In the genomic region with DNA sequence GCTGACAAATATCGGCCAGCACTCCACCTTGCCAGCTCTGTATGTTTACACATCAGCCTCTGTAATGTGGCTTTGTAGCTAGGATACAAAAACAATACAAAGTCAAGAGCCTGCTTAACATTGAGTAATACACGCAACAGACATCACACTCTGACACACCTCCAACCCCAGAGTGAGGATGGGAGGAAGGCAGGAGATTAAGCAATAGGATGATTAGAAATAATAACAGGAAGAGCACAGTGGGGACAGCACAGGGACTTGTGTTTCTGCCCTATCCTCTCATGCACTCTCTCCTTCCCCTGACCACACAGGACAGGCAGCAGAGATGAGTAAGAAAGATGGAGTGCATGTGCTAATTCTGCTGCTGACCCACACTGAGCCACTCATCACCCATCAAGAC, we compare ENCODE assay signal across 18 mouse cellular contexts. TPM values are rescaled to one million over a fixed set of nuclear protein-coding genes. Genes with fewer than 3 reads are reported as not detected.
DNase-seq lines count a peak whose midpoint lies in the region; ATAC-seq lines count a peak whose summit lies in the region.
"Had no signal": no experiment of that assay in that cellular context is flagged by ENCODE, and none has a peak within 500 bp of the region (broad histone marks: within the 10 kb centered on the region; RNA-seq: fewer than 3 reads in every experiment).

No protein-coding gene starts in this region.

- no peaks in the 10 kb centered on the region for H3K4me1 ChIP-seq in midbrain, embryonic 11.5 days (ENCODE audit: control insufficient read depth, insufficient read depth, low read length)
- H3K4me1 ChIP-seq: embryonic facial prominence, embryonic 15.5 days; forebrain, embryonic 15.5 days; lung, embryonic 15.5 days; midbrain, embryonic 13.5 days had no signal

- H3K4me2 ChIP-seq in midbrain, embryonic 11.5 days = no peak overlapping the region
- H3K4me2 ChIP-seq: embryonic facial prominence, embryonic 15.5 days; forebrain, embryonic 15.5 days; lung, embryonic 15.5 days; midbrain, embryonic 13.5 days had no signal

- peak; percentile 71 for DNase-seq in lung, postnatal 36 days
- DNase-seq in lung, postnatal 14 days = no peak
- DNase-seq in spleen, adult 12 weeks (ENCODE audit: low spot score) = no peak
- DNase-seq in midbrain, embryonic 11.5 days (ENCODE audit: low spot score, missing footprints) = no peak
- DNase-seq: cerebellum, adult 11-12 months; gastrocnemius, adult 2 months; kidney, adult 9 months; kidney, postnatal 4 days; right cerebral cortex, postnatal 14 days had no signal

- 81% methylated on average over 2 of the region's 2 CpGs for WGBS in midbrain, embryonic 11.5 days

- H3K9me3 ChIP-seq in midbrain, embryonic 11.5 days (ENCODE audit: control insufficient read depth, low read length) = no peaks in the 10 kb centered on the region
- H3K9me3 ChIP-seq: embryonic facial prominence, embryonic 15.5 days; forebrain, embryonic 15.5 days; heart, embryonic 10.5 days; lung, embryonic 15.5 days; midbrain, embryonic 13.5 days had no signal

- H3K27me3 ChIP-seq in midbrain, embryonic 11.5 days (ENCODE audit: control insufficient read depth, insufficient read depth, low read length) = no peaks in the 10 kb centered on the region
- H3K27me3 ChIP-seq: embryonic facial prominence, embryonic 15.5 days; forebrain, embryonic 15.5 days; lung, embryonic 15.5 days; midbrain, embryonic 13.5 days had no signal

- H3K4me3 ChIP-seq in midbrain, embryonic 11.5 days (ENCODE audit: low read depth, low read length) = no peak overlapping the region
- H3K4me3 ChIP-seq: embryonic facial prominence, embryonic 15.5 days; forebrain, embryonic 15.5 days; gastrocnemius, adult 2 months; heart, embryonic 10.5 days; lung, embryonic 15.5 days; midbrain, embryonic 13.5 days had no signal

- H3K27ac ChIP-seq in midbrain, embryonic 11.5 days (ENCODE audit: low read depth, low read length) = no peak overlapping the region
- H3K27ac ChIP-seq: embryonic facial prominence, embryonic 15.5 days; forebrain, embryonic 15.5 days; gastrocnemius, adult 2 months; heart, embryonic 10.5 days; hindbrain, postnatal 0 days; lung, embryonic 15.5 days; midbrain, embryonic 13.5 days had no signal

- peak; percentile 87 for ATAC-seq in common myeloid progenitor, adult 5-6 weeks (replicated peaks; ENCODE audit: low read depth, poor library complexity, severe bottlenecking)
- ATAC-seq in megakaryocyte, adult 5-6 weeks (ENCODE audit: poor library complexity, severe bottlenecking) = peak; percentile 88
- ATAC-seq in midbrain, embryonic 11.5 days (ENCODE audit: low FRiP score) = no peak
- no peak for ATAC-seq in erythroid progenitor cell, adult 5-6 weeks (replicated peaks; ENCODE audit: low FRiP score, poor library complexity, severe bottlenecking)
- ATAC-seq: forebrain, embryonic 15.5 days; hindbrain, postnatal 0 days; midbrain, embryonic 13.5 days had no signal

- H3K36me3 ChIP-seq in midbrain, embryonic 11.5 days (ENCODE audit: control insufficient read depth, insufficient read depth, low read length) = no peaks in the 10 kb centered on the region; the same call in 1 of the 2 replicates

- no peak overlapping the region for H3K9ac ChIP-seq in midbrain, embryonic 11.5 days (ENCODE audit: low read length)
- H3K9ac ChIP-seq: embryonic facial prominence, embryonic 15.5 days; forebrain, embryonic 15.5 days; lung, embryonic 15.5 days; midbrain, embryonic 13.5 days had no signal

RNA-seq across cellular contexts. Expression of a gene that starts 28.8 kb away (rescaled TPM):
- total RNA-seq in common myeloid progenitor, adult 5-6 weeks (2017) = 29.1 and 30.3 TPM in 2 replicates
- 25.5 and 30.7 TPM in 2 replicates for total RNA-seq in megakaryocyte, adult 5-6 weeks (2015)
- 46.4 and 63.9 TPM in 2 replicates for total RNA-seq in megakaryocyte, adult 5-6 weeks (2017)
- 4.3 and 4.5 TPM in 2 replicates for polyA plus RNA-seq in midbrain, embryonic 11.5 days (2014; fragmentation: Nextera tagmentation; extraction: Ambion mirVana)
- total RNA-seq in erythroid progenitor cell, adult 5-6 weeks (2015; ENCODE audit: low replicate concordance) = 7.5 and 9.7 TPM in 2 replicates
- total RNA-seq in erythroid progenitor cell, adult 5-6 weeks (2017; ENCODE audit: low replicate concordance) = 8.5 and 13.3 TPM in 2 replicates

Comparison
In these comparisons a context has a peak if more than half of its experiments do, and no peak if none do; other contexts are left out.
1. ATAC-seq: peak in common myeloid progenitor, adult 5-6 weeks (single experiment) and megakaryocyte, adult 5-6 weeks (single experiment); none in midbrain, embryonic 11.5 days (single experiment) and erythroid progenitor cell, adult 5-6 weeks (single experiment).